Mouse (Mus musculus) midbrain, embryonic 10.5 days (tissue): ENCODE results near the gene Neurl3. TPM values are rescaled to one million over a fixed set of nuclear protein-coding genes. Genes with fewer than 3 reads are reported as not detected.

Experiments used
- DNase-seq: peaks from one replicate; pipeline ENCODE4 v3.0.0-alpha.2; 2017; ENCODE audit warnings: low spot score
- H3K27ac ChIP-seq: fragments of 300-500 bp; sonication (generic); replicated peaks from 2 replicates; pipeline ENCODE4 v1.5.1; 2016; ENCODE audit warnings: mild to moderate bottlenecking
- H3K27me3 ChIP-seq: fragments of 300-500 bp; sonication (generic); 2 replicates; pipeline ENCODE4 v1.6.1; 2016; ENCODE audit warnings: low read depth, mild to moderate bottlenecking; ENCODE audit not compliant: poor library complexity, severe bottlenecking
- H3K36me3 ChIP-seq: fragments of 300-500 bp; sonication (generic); 2 replicates; pipeline ENCODE4 v1.6.1; 2016; ENCODE audit warnings: mild to moderate bottlenecking, moderate library complexity
- H3K4me1 ChIP-seq: fragments of 300-500 bp; sonication (generic); 2 replicates; pipeline ENCODE4 v1.6.1; 2016
- H3K4me3 ChIP-seq: fragments of 300-500 bp; sonication (generic); 2 replicates; pipeline ENCODE4 v1.5.1; 2016; ENCODE audit warnings: mild to moderate bottlenecking, moderate library complexity
- H3K9me3 ChIP-seq: fragments of 300-500 bp; sonication (generic); replicated peaks from 2 replicates; pipeline ENCODE4 v1.6.1; 2016; ENCODE audit warnings: mild to moderate bottlenecking
- WGBS: fragments of 180-500 bp; shearing (Covaris S2); methylation state at CpG from one replicate; pipeline ENCODE4 v1.1.7; 2016; 5-methylcytosine and 5-hydroxymethylcytosine counted together
- polyA plus RNA-seq: library from polyadenylated mRNA; unstranded; fragments of >200 nt; fragmentation: Nextera tagmentation; extraction: Ambion mirVana; gene quantifications from 2 replicates; pipeline ENCODE4 v1.2.1, GENCODE M21; 2016

Gene Neurl3
- polyA plus RNA-seq, 1 experiment from 2014 or later = 0.27 TPM

- 70% methylated on average over 7 of the region's 7 CpGs for WGBS
- peak overlapping the region; percentile 73; the same call in 1 of the 2 replicates for H3K4me3 ChIP-seq
Observed at GRCm38 (mm10) chr1:36307121-36307494, 32.6 kb upstream of the Neurl3 start.

GRCm38 (mm10) chr1:36306120-36306519 is 31.6 kb upstream of the Neurl3 start:
- 80% methylated on average over 6 of the region's 6 CpGs for WGBS
- Histone ChIP-seq H3K27me3 (peaks cover 59% of the 10 kb centered on the region), H3K9me3 (no peaks in the 10 kb centered on the region), H3K36me3 (no peaks in the 10 kb centered on the region), H3K4me3 (no peak overlapping the region), H3K27ac (no peak overlapping the region), H3K4me1 (peaks cover 32% of the 10 kb centered on the region)
- no peak for DNase-seq

More at GRCm38 (mm10) chr1:36307121-36307494, 32.6 kb upstream of the Neurl3 start:
- DNase-seq = no peak
- Histone ChIP-seq H3K27me3 (peaks cover 49% of the 10 kb centered on the region), H3K9me3 (no peaks in the 10 kb centered on the region), H3K4me1 (peaks cover 32% of the 10 kb centered on the region), H3K36me3 (no peaks in the 10 kb centered on the region), H3K27ac (no peak overlapping the region)

DNA sequence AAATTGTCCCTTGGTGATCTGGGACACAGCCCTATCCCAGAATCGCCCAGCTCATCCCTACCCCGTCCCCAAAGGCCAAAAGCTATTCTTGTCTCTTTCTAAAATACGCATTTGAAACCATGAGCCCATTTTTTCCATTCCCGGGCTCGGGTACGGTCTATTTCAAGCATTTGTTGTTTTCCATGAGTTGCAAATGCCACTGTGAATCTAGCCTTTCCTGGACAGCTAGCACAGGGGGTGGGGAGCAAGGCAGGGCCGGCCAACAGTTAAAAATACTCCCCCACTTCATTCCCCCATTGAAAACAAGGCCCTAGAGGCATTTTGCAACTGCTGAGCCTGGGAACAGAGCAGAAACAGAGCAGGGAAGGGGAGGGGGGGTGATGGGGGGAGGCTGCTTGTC is 30.3 kb upstream of the Neurl3 start:
- no peaks in the 10 kb centered on the region for H3K36me3 ChIP-seq
- H3K27me3 ChIP-seq = peaks cover 64% of the 10 kb centered on the region
- H3K4me3 ChIP-seq = no peak overlapping the region
- no peak for DNase-seq
- peaks cover 31% of the 10 kb centered on the region for H3K4me1 ChIP-seq
- WGBS = 74% methylated on average over 7 of the region's 7 CpGs
- H3K27ac ChIP-seq = no peak overlapping the region
- H3K9me3 ChIP-seq = no peaks in the 10 kb centered on the region

- Histone ChIP-seq H3K27me3 (peaks cover 64% of the 10 kb centered on the region), H3K4me3 (peak overlapping the region; percentile 52), H3K9me3 (no peaks in the 10 kb centered on the region), H3K36me3 (no peaks in the 10 kb centered on the region), H3K27ac (0 out of 2 replicates have a peak overlapping the region, but pooled peaks have one; percentile 38), H3K4me1 (peaks cover 20% of the 10 kb centered on the region)
- 10% methylated on average over 29 of the region's 30 CpGs for WGBS
- DNase-seq = peak; percentile 28
Observed at GRCm38 (mm10) chr1:36303381-36304320, 29.2 kb upstream of the Neurl3 start.

GRCm38 (mm10) chr1:36302957-36303356 is 28.5 kb upstream of the Neurl3 start:
- H3K9me3 ChIP-seq = no peaks in the 10 kb centered on the region
- H3K4me1 ChIP-seq = peaks cover 13% of the 10 kb centered on the region
- H3K27me3 ChIP-seq = peaks cover 64% of the 10 kb centered on the region
- H3K36me3 ChIP-seq = no peaks in the 10 kb centered on the region
- peak overlapping the region; percentile 52 for H3K4me3 ChIP-seq
- WGBS = 19% methylated on average over 8 of the region's 9 CpGs
- no peak for DNase-seq
- H3K27ac ChIP-seq = 0 out of 2 replicates have a peak overlapping the region, but pooled peaks have one; percentile 38

DNA sequence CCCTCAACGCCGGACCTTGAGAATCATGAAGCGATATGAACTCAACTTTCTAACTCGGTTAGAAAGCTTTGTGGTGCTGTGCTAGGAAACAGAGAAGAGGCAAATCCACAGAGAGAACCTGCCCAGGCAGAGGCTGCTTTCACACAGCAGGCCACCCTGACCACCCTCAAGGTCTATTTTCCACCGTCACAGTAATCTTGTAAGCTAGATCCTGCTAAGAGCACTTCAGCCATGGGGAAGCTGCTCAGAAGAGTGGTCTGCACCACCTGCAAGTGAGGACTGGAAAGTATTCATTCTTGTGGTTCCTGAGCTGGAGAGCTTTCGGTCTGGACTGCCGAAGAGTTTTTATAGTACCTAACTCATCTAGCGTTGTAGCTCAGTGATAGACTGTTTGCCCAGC is 27.8 kb upstream of the Neurl3 start:
- WGBS = 78% methylated on average over 8 of the region's 8 CpGs
- no peak for DNase-seq
- H3K27me3 ChIP-seq = peaks cover 70% of the 10 kb centered on the region
- H3K9me3 ChIP-seq = no peaks in the 10 kb centered on the region
- H3K36me3 ChIP-seq = no peaks in the 10 kb centered on the region
- peaks cover 10% of the 10 kb centered on the region for H3K4me1 ChIP-seq
- no peak overlapping the region for H3K4me3 ChIP-seq
- H3K27ac ChIP-seq = no peak overlapping the region

DNA sequence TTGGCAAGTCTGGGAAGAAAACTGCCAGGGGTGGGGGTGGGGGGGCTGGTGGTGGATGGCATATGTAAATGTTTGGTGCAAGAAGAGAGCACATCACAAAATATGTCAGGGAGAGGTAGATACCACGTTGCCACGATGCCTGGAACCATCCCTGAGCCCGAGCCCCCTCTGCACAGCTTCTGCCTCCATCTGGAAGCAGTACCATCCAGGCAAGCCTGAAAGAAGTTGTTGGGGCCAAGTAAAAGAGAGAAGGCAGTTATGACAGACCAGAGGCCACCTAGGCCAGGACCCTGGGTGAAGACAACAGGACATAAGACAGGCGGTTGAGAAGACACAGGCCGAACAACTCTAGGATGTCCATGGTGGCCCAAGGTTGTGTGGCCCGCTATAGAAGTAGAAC is 26.0 kb upstream of the Neurl3 start:
- Histone ChIP-seq H3K36me3 (no peaks in the 10 kb centered on the region), H3K27ac (no peak overlapping the region), H3K4me1 (peaks cover 8% of the 10 kb centered on the region), H3K9me3 (no peaks in the 10 kb centered on the region), H3K4me3 (no peak overlapping the region), H3K27me3 (peaks cover 70% of the 10 kb centered on the region)
- no peak for DNase-seq
- 91% methylated on average over 6 of the region's 6 CpGs for whole genome bisulfite sequencing

- DNase-seq = no peak
- Histone ChIP-seq H3K4me1 (peaks cover 8% of the 10 kb centered on the region), H3K4me3 (no peak overlapping the region), H3K36me3 (no peaks in the 10 kb centered on the region), H3K27me3 (peaks cover 70% of the 10 kb centered on the region), H3K9me3 (no peaks in the 10 kb centered on the region), H3K27ac (no peak overlapping the region)
- 71% methylated on average over 2 of the region's 2 CpGs for WGBS
Observed at GRCm38 (mm10) chr1:36299676-36300075, 25.2 kb upstream of the Neurl3 start.

DNA sequence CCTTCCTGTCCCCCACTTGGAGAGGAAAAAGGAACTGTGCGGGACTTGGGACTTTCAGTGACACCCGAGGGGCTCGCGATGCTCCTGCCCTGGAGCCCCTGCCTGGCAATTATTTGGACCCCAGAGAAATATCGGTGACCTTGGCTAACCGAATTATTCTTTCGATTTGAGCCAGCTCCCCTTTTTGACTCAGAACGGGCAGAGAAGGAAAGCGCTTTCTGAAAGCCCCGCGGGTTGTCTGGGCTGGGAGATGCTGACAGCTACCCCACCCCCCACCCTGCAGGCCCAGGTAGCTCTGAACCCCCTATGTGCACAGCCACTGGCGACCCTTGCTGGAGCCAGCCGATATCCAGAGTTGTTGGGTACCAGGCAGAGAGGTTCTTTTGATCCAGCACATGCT is 24.6 kb upstream of the Neurl3 start:
- H3K9me3 ChIP-seq = no peaks in the 10 kb centered on the region
- peaks cover 64% of the 10 kb centered on the region for H3K27me3 ChIP-seq
- WGBS = 35% methylated on average over 13 of the region's 13 CpGs
- H3K27ac ChIP-seq = no peak overlapping the region
- H3K36me3 ChIP-seq = no peaks in the 10 kb centered on the region
- no peak for DNase-seq
- peaks cover 8% of the 10 kb centered on the region for H3K4me1 ChIP-seq
- no peak overlapping the region for H3K4me3 ChIP-seq

DNA sequence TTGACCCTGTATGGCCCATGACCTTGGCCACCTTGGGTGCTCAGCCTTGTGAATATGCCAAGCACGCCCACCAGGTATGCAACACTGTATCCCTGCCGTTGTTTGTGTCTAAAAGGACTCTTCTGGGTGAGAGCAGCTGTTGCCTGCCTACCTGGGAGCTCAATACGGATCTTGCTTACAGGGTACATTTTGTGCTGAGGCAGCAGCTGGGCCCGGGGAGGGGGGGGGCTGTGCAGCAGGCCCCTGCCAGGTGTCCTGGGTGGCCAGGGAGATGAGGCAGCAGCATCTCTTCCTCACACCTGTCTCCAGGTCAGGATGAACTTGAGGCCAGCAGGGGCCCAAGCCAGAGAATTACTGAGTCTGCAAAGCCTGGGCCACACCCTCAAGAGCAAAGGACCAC is 23.6 kb upstream of the Neurl3 start:
- H3K4me1 ChIP-seq = peaks cover 3% of the 10 kb centered on the region
- peaks cover 56% of the 10 kb centered on the region for H3K27me3 ChIP-seq
- no peaks in the 10 kb centered on the region for H3K9me3 ChIP-seq
- H3K27ac ChIP-seq = no peak overlapping the region
- H3K4me3 ChIP-seq = no peak overlapping the region
- DNase-seq = no peak
- no peaks in the 10 kb centered on the region for H3K36me3 ChIP-seq
- 76% methylated on average over 4 of the region's 4 CpGs for WGBS

DNA sequence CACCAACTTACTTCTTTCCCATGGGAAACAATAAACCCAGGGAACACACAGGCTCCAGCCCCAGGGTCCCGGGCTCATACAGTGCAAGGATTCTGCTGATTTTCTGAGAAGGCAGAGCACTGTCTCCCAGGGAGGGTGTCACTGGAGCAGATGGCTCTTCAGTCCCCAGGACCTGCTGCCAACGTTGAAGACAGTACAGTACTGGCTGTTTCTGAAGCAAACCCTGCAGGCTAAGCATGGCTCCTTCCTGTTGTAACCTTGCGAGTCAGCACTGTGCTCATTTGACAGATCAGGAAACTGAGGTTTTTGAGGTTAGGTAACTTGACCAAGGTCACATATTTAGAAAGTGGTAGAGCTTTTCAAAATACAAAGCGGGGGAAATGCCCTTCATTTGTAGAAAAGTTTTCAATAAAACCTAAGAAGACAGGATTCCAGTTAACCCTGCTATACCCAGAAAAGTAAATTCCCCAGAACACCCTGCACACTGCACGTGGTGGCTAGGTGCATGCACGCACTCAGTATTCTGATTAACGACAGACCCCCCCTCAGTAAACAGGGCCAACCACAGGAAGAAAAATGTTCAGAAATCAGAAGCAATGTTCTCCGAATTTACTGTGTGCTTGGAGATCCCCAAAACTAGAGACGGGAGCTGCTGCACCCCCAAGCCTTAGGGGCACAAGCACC is 22.1 kb upstream of the Neurl3 start:
- WGBS = 79% methylated on average over 9 of the region's 9 CpGs
- Histone ChIP-seq H3K27ac (no peak overlapping the region), H3K27me3 (peaks cover 41% of the 10 kb centered on the region), H3K36me3 (no peaks in the 10 kb centered on the region), H3K4me1 (no peaks in the 10 kb centered on the region), H3K9me3 (no peaks in the 10 kb centered on the region), H3K4me3 (no peak overlapping the region)
- no peak for DNase-seq

DNA sequence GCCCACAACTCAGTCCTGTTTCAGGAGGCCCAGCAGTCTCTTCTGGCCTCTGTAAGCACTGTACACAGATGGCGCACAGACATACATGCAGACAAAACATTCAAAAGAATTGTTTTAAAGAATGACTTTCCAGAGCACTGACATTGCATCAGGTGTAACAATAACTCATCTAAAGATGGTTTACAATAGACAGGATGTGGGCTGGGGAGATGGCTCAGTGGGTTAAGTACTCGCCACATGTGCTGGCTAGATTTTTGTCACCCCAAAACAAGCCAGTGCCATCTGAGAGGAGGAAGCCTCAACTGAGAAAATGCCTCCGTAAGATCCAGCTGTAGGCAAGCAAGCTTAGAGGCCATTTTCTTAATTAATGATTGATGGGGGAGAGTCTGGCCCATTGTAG is 19.9 kb upstream of the Neurl3 start:
- 86% methylated on average over 3 of the region's 3 CpGs for WGBS
- Histone ChIP-seq H3K27ac (no peak overlapping the region), H3K27me3 (peaks cover 20% of the 10 kb centered on the region), H3K9me3 (no peaks in the 10 kb centered on the region), H3K4me3 (no peak overlapping the region), H3K36me3 (no peaks in the 10 kb centered on the region), H3K4me1 (no peaks in the 10 kb centered on the region)
- DNase-seq = no peak

GRCm38 (mm10) chr1:36293470-36293869 is 19.0 kb upstream of the Neurl3 start:
- H3K4me3 ChIP-seq = no peak overlapping the region
- WGBS = 93% methylated on average over 8 of the region's 8 CpGs
- H3K27me3 ChIP-seq = peaks cover 11% of the 10 kb centered on the region
- no peaks in the 10 kb centered on the region for H3K9me3 ChIP-seq
- H3K27ac ChIP-seq = no peak overlapping the region
- H3K36me3 ChIP-seq = no peaks in the 10 kb centered on the region
- DNase-seq = no peak
- no peaks in the 10 kb centered on the region for H3K4me1 ChIP-seq
